Mouse (Mus musculus) forebrain, embryonic 16.5 days (tissue): Measurements from ENCODE around the gene Gm20388. TPM values are rescaled to one million over a fixed set of nuclear protein-coding genes. Genes with fewer than 3 reads are reported as not detected.

Experiments
- ATAC-seq: fragments of 200-750 bp; cut with Nextera tagmentation; 2 replicates; pipeline ENCODE4 v1.8.0; 2017; ENCODE audit warnings: mild to moderate bottlenecking, moderate library complexity
- H3K27ac ChIP-seq: fragments of 300-500 bp; sonication (generic); 2 replicates; pipeline ENCODE4 v1.5.1; 2014; ENCODE audit warnings: low read length, control low read depth
- H3K27me3 ChIP-seq: fragments of 300-500 bp; sonication (generic); replicated peaks from 2 replicates; pipeline ENCODE4 v1.6.1; 2014; ENCODE audit warnings: low read length; ENCODE audit not compliant: control insufficient read depth, insufficient read depth
- H3K36me3 ChIP-seq: fragments of 300-500 bp; sonication (generic); 2 replicates; pipeline ENCODE4 v1.6.1; 2014; ENCODE audit not compliant: control insufficient read depth, insufficient read depth
- H3K4me1 ChIP-seq: fragments of 300-500 bp; sonication (generic); replicated peaks from 2 replicates; pipeline ENCODE4 v1.6.1; 2014; ENCODE audit warnings: low read length; ENCODE audit not compliant: control insufficient read depth, insufficient read depth
- H3K4me2 ChIP-seq: fragments of 300-500 bp; sonication (generic); 2 replicates; pipeline ENCODE4 v1.6.1; 2014; ENCODE audit warnings: mild to moderate bottlenecking, low read length, control low read depth
- H3K4me3 ChIP-seq: fragments of 300-500 bp; sonication (generic); replicated peaks from 2 replicates; pipeline ENCODE4 v1.5.1; 2014; ENCODE audit warnings: mild to moderate bottlenecking, low read length, control low read depth
- H3K9ac ChIP-seq: fragments of 300-500 bp; sonication (generic); replicated peaks from 2 replicates; pipeline ENCODE4 v1.6.1; 2014; ENCODE audit warnings: low read depth, low read length, control low read depth
- H3K9me3 ChIP-seq: fragments of 300-500 bp; sonication (generic); 2 replicates; pipeline ENCODE4 v1.6.1; 2016; ENCODE audit warnings: low read length; ENCODE audit not compliant: control insufficient read depth
- WGBS: fragments of 180-500 bp; shearing (Covaris S2); extraction: QIAGEN DNeasy Blood & Tissue Kit; methylation state at CpG from one replicate; pipeline ENCODE4 v1.1.7; 2014; 5-methylcytosine and 5-hydroxymethylcytosine counted together
- polyA plus RNA-seq: library from polyadenylated mRNA; unstranded; fragments of >200 nt; fragmentation: Nextera tagmentation; extraction: Ambion mirVana; gene quantifications from 2 replicates; pipeline ENCODE4 v1.2.1, GENCODE M21; 2015

Gene Gm20388
- polyA plus RNA-seq, 1 experiment from 2014 or later: 4.7 TPM

GRCm38 (mm10) chr8:120607885-120608284 is 697.2 kb downstream of the Gm20388 start:
- Histone ChIP-seq H3K4me2 (no peak overlapping the region), H3K4me3 (no peak overlapping the region), H3K36me3 (no peaks in the 10 kb centered on the region), H3K27ac (no peak overlapping the region), H3K9ac (no peak overlapping the region), H3K27me3 (no peaks in the 10 kb centered on the region), H3K4me1 (0 out of 2 replicates have a peak, but pooled peaks cover 1% of the 10 kb centered on the region), H3K9me3 (no peaks in the 10 kb centered on the region)
- 10% methylated on average over 7 of the region's 7 CpGs for WGBS
- peak; percentile 73 for ATAC-seq

GRCm38 (mm10) chr8:120610824-120611223 is 700.2 kb downstream of the Gm20388 start:
- no peaks in the 10 kb centered on the region for H3K36me3 ChIP-seq
- no peaks in the 10 kb centered on the region for H3K4me1 ChIP-seq
- no peak overlapping the region for H3K4me2 ChIP-seq
- no peaks in the 10 kb centered on the region for H3K27me3 ChIP-seq
- no peak overlapping the region for H3K4me3 ChIP-seq
- no peak overlapping the region for H3K9ac ChIP-seq
- H3K27ac ChIP-seq: no peak overlapping the region
- H3K9me3 ChIP-seq: no peaks in the 10 kb centered on the region
- 83% methylated on average over 6 of the region's 6 CpGs for WGBS
- ATAC-seq: no peak

- Histone ChIP-seq H3K36me3 (no peaks in the 10 kb centered on the region), H3K4me1 (peaks cover 17% of the 10 kb centered on the region), H3K27me3 (no peaks in the 10 kb centered on the region), H3K4me2 (no peak overlapping the region), H3K4me3 (no peak overlapping the region), H3K9me3 (no peaks in the 10 kb centered on the region), H3K27ac (no peak overlapping the region), H3K9ac (no peak overlapping the region)
- WGBS: 90% methylated on average over 3 of the region's 3 CpGs
- no peak for ATAC-seq
Measured at GRCm38 (mm10) chr8:120614491-120614890, 703.9 kb downstream of the Gm20388 start.

GRCm38 (mm10) chr8:120616663-120617626 is 706.3 kb downstream of the Gm20388 start:
- WGBS: 20% methylated on average over 7 of the region's 8 CpGs
- Histone ChIP-seq H3K27me3 (no peaks in the 10 kb centered on the region), H3K9ac (peak overlapping the region; percentile 39; the same call in 1 of the 2 replicates), H3K36me3 (no peaks in the 10 kb centered on the region), H3K27ac (peak overlapping the region; percentile 23; the same call in 1 of the 2 replicates), H3K4me3 (no peak overlapping the region), H3K9me3 (no peaks in the 10 kb centered on the region), H3K4me1 (peaks cover 23% of the 10 kb centered on the region), H3K4me2 (no peak overlapping the region)
- peak; percentile 58 for ATAC-seq

- peak overlapping the region; percentile 41 for H3K4me2 ChIP-seq
- H3K9ac ChIP-seq: peak overlapping the region; percentile 52
- WGBS: under 1% methylated on average over 6 of the region's 6 CpGs
Measured at GRCm38 (mm10) chr8:120618110-120618509, 707.5 kb downstream of the Gm20388 start.

GRCm38 (mm10) chr8:120619235-120620180 is 708.9 kb downstream of the Gm20388 start:
- H3K27ac ChIP-seq: no peak overlapping the region
- H3K9me3 ChIP-seq: no peaks in the 10 kb centered on the region

More at GRCm38 (mm10) chr8:120618110-120618509, 707.5 kb downstream of the Gm20388 start:
- peak; percentile 55 for ATAC-seq
- peak overlapping the region; percentile 56; the same call in 1 of the 2 replicates for H3K27ac ChIP-seq
- no peaks in the 10 kb centered on the region for H3K36me3 ChIP-seq
- H3K4me1 ChIP-seq: peaks cover 23% of the 10 kb centered on the region
- no peaks in the 10 kb centered on the region for H3K27me3 ChIP-seq
- H3K9me3 ChIP-seq: no peaks in the 10 kb centered on the region
- H3K4me3 ChIP-seq: no peak overlapping the region

GRCm38 (mm10) chr8:120620441-120620840 is 709.8 kb downstream of the Gm20388 start:
- 62% methylated on average over 7 of the region's 7 CpGs for WGBS
- no peak for ATAC-seq
- no peaks in the 10 kb centered on the region for H3K27me3 ChIP-seq
- no peak overlapping the region for H3K9ac ChIP-seq
- H3K4me3 ChIP-seq: no peak overlapping the region
- no peaks in the 10 kb centered on the region for H3K36me3 ChIP-seq
- H3K9me3 ChIP-seq: no peaks in the 10 kb centered on the region
- peaks cover 23% of the 10 kb centered on the region for H3K4me1 ChIP-seq
- H3K27ac ChIP-seq: no peak overlapping the region
- no peak overlapping the region for H3K4me2 ChIP-seq

More at GRCm38 (mm10) chr8:120619235-120620180, 708.9 kb downstream of the Gm20388 start:
- Histone ChIP-seq H3K9ac (no peak overlapping the region), H3K27me3 (no peaks in the 10 kb centered on the region), H3K4me3 (no peak overlapping the region), H3K4me1 (peaks cover 23% of the 10 kb centered on the region), H3K4me2 (no peak overlapping the region), H3K36me3 (no peaks in the 10 kb centered on the region)
- WGBS: 61% methylated on average over 11 of the region's 11 CpGs
- no peak for ATAC-seq

- ATAC-seq: no peak
- no peaks in the 10 kb centered on the region for H3K27me3 ChIP-seq
- H3K4me3 ChIP-seq: no peak overlapping the region
- H3K4me2 ChIP-seq: no peak overlapping the region
- no peak overlapping the region for H3K27ac ChIP-seq
- 0 out of 2 replicates have a peak overlapping the region, but pooled peaks have one; percentile 29 for H3K9ac ChIP-seq
- WGBS: 79% methylated on average over 14 of the region's 14 CpGs
- H3K4me1 ChIP-seq: peaks cover 15% of the 10 kb centered on the region
- H3K9me3 ChIP-seq: no peaks in the 10 kb centered on the region
- no peaks in the 10 kb centered on the region for H3K36me3 ChIP-seq
Measured at GRCm38 (mm10) chr8:120622161-120622560, 711.5 kb downstream of the Gm20388 start.

GRCm38 (mm10) chr8:120623608-120624007 is 713.0 kb downstream of the Gm20388 start:
- H3K36me3 ChIP-seq: no peaks in the 10 kb centered on the region
- no peak overlapping the region for H3K9ac ChIP-seq
- no peak overlapping the region for H3K27ac ChIP-seq
- peaks cover 6% of the 10 kb centered on the region for H3K4me1 ChIP-seq
- 19% methylated on average over 2 of the region's 2 CpGs for WGBS
- ATAC-seq: no peak
- no peak overlapping the region for H3K4me2 ChIP-seq
- H3K4me3 ChIP-seq: no peak overlapping the region
- no peaks in the 10 kb centered on the region for H3K9me3 ChIP-seq
- no peaks in the 10 kb centered on the region for H3K27me3 ChIP-seq
